Mouse (Mus musculus): ENCODE measurements around the gene Mageb2. TPM values are rescaled to one million over a fixed set of nuclear protein-coding genes. Genes with fewer than 3 reads are reported as not detected.

The Mageb2 gene
- not detected in 2 replicates for polyA plus RNA-seq (2012; rRNA removed)

GRCm38 (mm10) chrX:91331390-91331789 lies at the start of gene Mageb2:
Gene Mageb2, plus strand, starts transcription at chrX:91331690.

Other genes starting within 250 kb of the Mageb2 start
- not detected in 2 replicates for gene Gm5072, start 60.8 kb downstream of the Mageb2 start, polyA plus RNA-seq (2012; rRNA removed)
- not detected in 2 replicates for gene Gm8914, start 148.4 kb downstream of the Mageb2 start, polyA plus RNA-seq (2012; rRNA removed)
- not detected in 2 replicates for gene 1700084M14Rik, start 244.2 kb downstream of the Mageb2 start, polyA plus RNA-seq (2012; rRNA removed)